Mouse (Mus musculus): ENCODE measurements at regions not wholly inside any gene's neighbourhood (a gene's known extent, or its start where the extent isn't known, plus 50 kb on each side); places are given as distances from the start of the nearest gene placed in this dataset.
"Not testable (repeated sequence)": the region's sequence is repeated elsewhere in the genome, so short reads cannot be mapped to it uniquely, and the experiment has no call there.

DNA sequence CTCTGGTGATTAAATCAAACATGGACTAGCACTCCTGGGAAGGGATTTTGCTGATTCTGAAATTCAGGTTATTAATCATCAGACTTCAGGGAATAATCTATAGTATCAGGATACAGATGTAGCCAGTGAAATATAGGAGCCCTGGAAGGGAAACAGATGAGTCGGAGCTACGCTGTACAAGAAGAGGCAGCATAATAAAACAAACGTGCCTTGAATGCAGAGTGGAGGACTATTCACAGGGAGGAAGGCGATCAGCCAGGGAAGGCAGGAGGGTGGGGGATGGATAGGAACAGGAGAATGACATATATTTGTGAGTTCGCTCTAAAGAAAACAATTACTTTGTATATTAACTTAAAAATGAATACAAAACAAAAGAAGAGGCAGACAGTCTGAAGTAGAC, 286.6 kb upstream of the Got2 start:
- no peak for DNase-seq (ENCODE audit: low read depth, low spot score)

- DNase-seq (ENCODE audit: low read depth, low spot score) = no peak
Observed at GRCm38 (mm10) chr8:96164933-96165332, 276.6 kb upstream of the Got2 start.

- no peak for DNase-seq (ENCODE audit: low read depth, low spot score)
Observed at GRCm38 (mm10) chr8:96159899-96160298, 271.6 kb upstream of the Got2 start.

GRCm38 (mm10) chr8:96152496-96153250, 264.3 kb upstream of the Got2 start:
- DNase-seq (ENCODE audit: low read depth, low spot score) = peak; percentile 1

DNA sequence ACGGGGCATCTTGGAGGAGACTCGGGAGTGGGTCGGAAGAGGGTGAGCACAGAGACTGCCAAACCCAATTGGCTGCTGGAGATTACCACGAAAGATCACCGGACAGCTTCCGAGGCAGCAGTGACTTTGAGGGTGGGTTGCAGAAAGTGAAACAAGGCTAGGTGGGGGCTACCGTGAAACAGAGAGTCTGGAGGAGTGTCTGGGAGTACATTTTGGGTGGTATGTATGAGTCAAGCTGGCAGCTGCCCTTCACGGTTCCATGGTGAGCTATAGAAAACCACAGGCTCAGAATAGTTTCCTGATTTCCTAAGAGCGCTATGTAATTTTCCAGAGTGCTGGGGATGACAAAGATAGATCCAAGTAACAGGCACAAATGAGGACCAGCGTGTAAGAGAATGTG, 263.7 kb upstream of the Got2 start:
- DNase-seq (ENCODE audit: low read depth, low spot score) = no peak

DNA sequence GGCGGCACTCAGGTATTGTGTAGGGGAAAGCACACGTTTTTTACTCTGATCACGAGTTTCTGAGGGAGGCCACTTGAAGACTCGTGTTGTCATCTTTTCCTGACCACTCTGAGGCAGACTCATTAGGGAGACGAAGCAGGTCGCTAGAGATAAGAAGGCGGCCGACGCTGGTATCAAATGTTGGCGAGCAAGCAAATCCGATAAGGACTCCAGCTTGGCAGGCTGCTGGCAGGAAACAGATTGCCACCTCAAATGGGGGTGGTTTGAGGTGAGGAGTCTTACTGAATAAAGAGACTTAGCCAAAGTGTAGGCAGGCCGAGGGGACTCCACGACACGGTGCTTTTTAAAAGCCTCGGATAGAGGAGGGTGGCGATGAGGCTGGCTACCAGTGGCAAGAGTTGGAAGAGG, 262.7 kb upstream of the Got2 start:
- no peak for DNase-seq (ENCODE audit: low read depth, low spot score)

- no peak for DNase-seq (ENCODE audit: low read depth, low spot score)
Observed at GRCm38 (mm10) chr8:96132183-96132582, 243.8 kb upstream of the Got2 start.

DNA sequence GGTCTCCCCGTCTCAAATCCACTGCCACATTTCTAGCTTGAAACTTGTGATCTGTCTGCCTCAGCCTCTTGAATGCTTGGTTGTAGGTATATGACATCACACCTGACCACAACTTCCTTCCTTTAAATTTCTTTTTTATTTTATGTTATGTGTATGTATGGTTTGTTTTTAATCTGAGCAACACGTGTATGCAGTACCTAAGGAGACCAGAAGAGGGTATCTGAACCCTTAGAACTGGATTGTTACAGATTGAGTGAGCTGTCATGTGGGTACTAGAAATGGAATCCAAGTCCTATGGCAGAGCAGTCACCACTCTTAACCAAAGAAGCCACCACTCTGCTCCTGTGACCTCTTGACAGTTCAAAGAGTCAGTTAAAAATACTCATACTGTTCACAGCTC, 240.0 kb upstream of the Got2 start:
- no peak for DNase-seq (ENCODE audit: low read depth, low spot score)

GRCm38 (mm10) chr8:96100817-96101216, 212.5 kb upstream of the Got2 start:
- no peak for DNase-seq (ENCODE audit: low read depth, low spot score)

DNA sequence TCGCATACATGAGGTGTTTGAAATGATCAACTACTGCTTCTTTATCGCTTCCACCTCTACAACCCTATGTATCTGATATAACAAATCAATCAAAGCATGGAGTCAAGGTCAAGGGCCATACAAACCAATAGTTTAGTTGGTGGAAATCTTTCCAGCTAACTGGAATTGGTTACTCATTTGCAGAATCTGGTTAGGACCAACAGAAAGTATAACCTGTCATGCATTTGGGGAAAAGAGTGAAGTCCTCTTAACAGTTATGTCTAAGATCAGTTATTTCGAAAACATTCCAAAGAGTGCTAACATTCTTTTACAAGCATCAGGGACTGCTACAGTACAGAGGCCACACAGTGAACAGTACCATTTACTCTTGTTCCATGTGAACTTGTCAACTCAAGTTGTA, 204.6 kb upstream of the Got2 start:
- DNase-seq (ENCODE audit: low read depth, low spot score) = no peak

DNA sequence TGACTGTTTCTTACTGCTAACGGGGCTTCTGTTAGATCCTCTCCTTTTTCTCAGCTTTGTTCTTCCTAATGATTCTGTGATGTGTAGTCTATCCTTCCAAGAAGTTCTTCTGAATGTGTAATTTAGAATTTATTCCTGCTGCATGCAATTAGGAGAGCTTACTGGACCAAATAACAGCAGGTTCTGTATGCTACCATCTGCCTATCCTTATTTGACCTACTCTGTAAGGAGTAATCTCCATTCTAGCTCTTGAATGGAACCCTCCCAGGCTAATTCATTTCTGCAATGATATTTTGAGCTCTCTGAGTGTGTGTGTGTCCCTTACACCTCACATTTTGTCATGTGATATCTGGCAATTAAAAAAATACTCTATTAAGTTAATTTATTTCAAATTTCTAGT, 201.9 kb upstream of the Got2 start:
- no peak for DNase-seq (ENCODE audit: low read depth, low spot score)

DNA sequence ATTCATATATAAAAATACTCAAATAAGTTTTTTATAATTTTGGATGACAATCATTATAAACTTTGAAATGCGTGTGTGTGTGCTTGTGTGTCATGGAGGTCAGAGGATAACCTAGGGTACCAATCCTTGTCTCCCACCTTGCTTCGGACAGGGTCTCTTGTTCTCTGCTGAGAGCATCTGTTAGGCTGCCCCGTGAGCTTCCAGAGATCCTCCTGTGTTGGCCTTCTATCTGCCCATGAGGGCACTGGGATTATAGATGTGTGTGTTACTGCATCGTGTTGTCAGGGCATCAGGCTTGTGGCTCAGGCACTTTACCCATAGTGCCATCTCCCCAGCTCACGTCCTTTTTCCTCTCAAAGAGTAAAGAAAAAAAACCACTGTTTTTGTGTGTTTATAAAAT, 180.0 kb upstream of the Got2 start:
- DNase-seq (ENCODE audit: low read depth, low spot score) = no peak

- DNase-seq (ENCODE audit: low read depth, low spot score) = no peak
Observed at GRCm38 (mm10) chr8:96047686-96048085, 159.3 kb upstream of the Got2 start.

DNA sequence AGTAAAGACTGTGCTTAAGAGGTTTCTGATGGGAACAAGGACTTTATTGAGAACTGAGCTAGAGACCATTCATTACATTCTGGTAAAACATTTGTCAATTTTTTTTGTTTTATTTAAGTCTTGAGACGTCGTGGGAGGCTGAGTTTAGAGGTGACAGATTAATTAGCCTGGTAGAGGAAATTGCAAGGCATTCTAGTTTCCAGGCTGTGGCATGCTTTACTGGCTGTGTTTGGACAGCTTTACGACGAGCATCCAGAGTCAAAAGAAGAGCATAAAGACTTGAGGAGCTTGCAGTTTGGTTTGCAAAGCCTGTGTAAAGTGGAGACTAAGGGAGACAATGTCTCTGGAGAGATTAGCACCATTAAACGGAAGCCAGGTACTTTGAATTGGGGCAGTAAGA, 154.0 kb upstream of the Got2 start:
- no peak for DNase-seq (ENCODE audit: low read depth, low spot score)

DNA sequence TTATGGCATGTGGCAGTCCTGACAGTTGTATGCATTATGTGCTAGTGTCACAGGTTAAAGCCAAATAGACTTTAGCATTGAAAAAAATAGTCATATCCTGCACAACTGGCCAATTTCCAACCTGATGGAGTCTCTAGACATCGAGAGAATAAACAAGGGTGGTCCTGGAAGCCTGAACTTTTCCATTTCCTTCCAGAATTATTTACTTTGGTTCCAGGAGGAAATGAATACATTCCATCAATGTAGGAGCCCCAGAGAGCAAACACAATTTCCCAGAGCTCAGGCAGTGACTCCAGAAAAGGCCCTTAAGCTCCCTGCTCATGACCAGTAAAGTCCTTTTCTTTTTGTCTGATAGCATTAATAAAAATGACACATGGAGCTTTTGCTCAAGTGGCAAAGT, 151.9 kb upstream of the Got2 start:
- DNase-seq (ENCODE audit: low read depth, low spot score) = no peak

DNA sequence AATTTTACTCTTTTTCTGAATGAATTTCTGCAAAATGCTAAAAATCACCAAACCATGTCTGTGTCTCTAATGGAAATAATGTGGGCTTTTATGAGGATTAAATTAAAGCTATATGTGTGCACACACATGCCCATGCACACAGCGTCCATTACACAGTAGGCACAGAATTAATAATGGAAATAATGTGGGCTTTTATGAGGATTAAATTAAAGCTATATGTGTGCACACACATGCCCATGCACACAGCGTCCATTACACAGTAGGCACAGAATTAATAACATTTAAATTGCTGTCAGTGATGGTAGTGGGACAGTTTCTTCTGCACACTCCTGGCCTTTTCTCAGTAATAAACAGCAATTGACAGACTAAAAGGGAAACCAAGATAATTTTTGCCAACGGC, 130.4 kb upstream of the Got2 start:
- not testable (repeated sequence) for DNase-seq (ENCODE audit: low read depth, low spot score)

- no peak for DNase-seq (ENCODE audit: low read depth, low spot score)
Observed at GRCm38 (mm10) chr8:96012002-96012401, 123.7 kb upstream of the Got2 start.

DNA sequence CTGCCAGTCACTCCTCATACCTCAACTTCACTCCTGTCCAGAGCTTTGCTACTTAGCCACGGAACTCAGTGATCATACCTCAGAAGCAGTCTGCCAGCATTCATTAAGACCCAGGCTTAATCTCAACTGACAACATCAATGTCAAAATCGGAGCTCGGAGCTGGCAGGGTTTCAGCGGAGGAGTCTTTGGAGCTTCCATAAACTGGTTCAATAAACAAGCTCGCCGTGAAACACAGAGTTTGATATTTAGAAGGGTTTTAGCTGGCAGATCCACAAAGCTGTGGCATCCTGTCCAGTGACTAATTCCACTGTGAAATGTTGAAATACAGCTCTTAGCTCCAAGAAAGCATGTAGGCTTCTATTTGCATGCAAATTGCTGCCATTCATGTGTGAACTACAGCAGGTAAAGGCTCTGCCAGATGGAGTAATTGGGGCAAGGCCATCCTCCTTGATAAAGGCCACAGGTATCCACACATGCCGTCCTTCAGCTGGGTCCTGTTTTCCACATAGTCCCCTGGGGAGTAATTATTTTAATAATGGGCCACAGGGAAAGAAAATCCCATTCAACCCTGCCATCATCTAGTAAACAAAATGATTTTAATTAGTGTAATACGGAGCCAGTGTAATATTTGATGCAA, 103.6 kb upstream of the Got2 start:
- no peak for DNase-seq (ENCODE audit: low read depth, low spot score)

GRCm38 (mm10) chr8:95988616-95989380, 100.5 kb upstream of the Got2 start:
- no peak for DNase-seq (ENCODE audit: low read depth, low spot score)

- DNase-seq (ENCODE audit: low read depth, low spot score) = no peak
Observed at GRCm38 (mm10) chr8:95987011-95987440, 98.7 kb upstream of the Got2 start.

DNA sequence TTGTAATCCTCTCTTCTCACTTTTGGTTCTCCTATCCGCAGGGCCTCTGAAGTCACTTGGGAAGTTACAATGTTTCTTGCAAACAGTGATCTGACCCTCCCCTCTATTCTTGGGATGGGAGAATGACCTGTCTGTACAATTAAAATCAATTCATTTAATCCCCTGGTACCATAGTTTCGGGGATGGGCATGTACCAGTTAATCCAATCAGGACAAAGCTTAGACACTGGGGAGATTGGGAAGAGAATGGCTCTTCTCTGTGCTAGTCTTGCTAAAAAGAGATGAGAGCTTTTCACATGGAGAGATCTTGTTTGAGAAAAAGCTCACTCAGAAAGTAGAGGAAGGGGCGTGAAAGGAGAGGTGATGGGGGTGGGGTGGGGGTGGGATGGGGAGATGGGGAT, 98.1 kb upstream of the Got2 start:
- DNase-seq (ENCODE audit: low read depth, low spot score) = no peak

- no peak for DNase-seq (ENCODE audit: low read depth, low spot score)
Observed at GRCm38 (mm10) chr8:95983690-95984089, 95.3 kb upstream of the Got2 start.

DNA sequence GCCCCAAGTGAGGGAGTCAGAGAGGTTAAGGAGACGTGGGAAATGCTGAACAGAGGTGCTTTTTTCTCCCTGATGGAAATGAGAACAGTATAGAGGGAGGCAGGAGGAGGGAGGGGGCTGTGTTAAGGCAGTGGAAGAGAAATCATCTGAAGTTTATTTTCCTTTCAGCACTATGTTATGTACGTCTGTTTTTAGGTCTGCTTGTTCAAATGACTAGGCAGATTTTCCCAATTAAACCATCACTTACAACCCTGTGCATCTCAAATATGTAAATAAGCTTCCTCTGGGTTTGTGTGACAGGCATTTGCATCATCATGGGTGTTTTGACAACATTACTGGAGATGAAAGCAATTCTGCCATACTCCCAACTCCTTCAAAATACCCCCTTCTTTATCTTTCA, 92.1 kb upstream of the Got2 start:
- DNase-seq (ENCODE audit: low read depth, low spot score) = no peak
